Mouse (Mus musculus): ENCODE results near the gene R3hdml.

DNA sequence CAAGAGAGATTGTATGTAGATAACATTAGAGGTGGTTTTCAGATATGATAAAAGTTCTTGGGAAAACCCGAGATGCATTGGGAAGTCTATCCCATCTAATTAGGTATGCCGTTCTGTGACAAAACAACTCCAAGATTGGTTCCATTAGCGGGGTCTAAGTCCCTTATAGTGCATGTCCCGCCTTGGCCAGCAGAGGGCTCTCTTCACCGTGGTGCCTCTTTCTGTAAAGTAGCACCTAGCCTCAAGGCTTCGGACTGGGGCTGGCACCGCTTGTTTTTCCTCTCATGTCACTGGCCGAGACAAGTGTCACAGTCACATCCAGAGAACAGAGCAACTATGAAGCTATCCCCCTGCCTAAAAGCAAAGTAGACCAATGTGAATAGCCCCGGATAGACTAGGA lies 39.8 kb downstream of the R3hdml start:
- TF ChIP-seq CTCF (IDR thresholded peaks at IDR 0.05; ENCODE audit: low read depth) (peak; percentile 83), EP300 (IDR thresholded peaks at IDR 0.05; ENCODE audit: low read depth) (no peak)
